Mouse (Mus musculus): Measurements from ENCODE around the gene Olfr544. TPM values are rescaled to one million over a fixed set of nuclear protein-coding genes. Genes with fewer than 3 reads are reported as not detected.

The Olfr544 gene
- polyA plus RNA-seq, 1 experiment from 2014 or later, result 0.11 TPM

- Histone ChIP-seq H3K4me3 (no peak overlapping the region), H3K27me3 (no peaks in the 10 kb centered on the region), H3K9ac (no peak overlapping the region), H3K36me3 (peaks cover 78% of the 10 kb centered on the region), H3K4me2 (replicated peaks) (no peak overlapping the region), H3K4me1 (no peaks in the 10 kb centered on the region), H3K9me3 (no peaks in the 10 kb centered on the region), H3K27ac (no peak overlapping the region)
- ATAC-seq (ENCODE audit: low FRiP score, low read depth), result no peak
- 88% methylated on average over 8 of the region's 8 CpGs for WGBS
Observed at GRCm38 (mm10) chr7:102467566-102467965, 20.5 kb downstream of the Olfr544 start.

GRCm38 (mm10) chr7:102458618-102459380 lies 29.3 kb downstream of the Olfr544 start:
- ATAC-seq (ENCODE audit: low FRiP score, low read depth), result no peak
- peaks cover 90% of the 10 kb centered on the region for H3K36me3 ChIP-seq

GRCm38 (mm10) chr7:102446438-102446837 lies 41.7 kb downstream of the Olfr544 start:
- H3K9ac ChIP-seq, result no peak overlapping the region
- no peak overlapping the region for H3K4me2 ChIP-seq (replicated peaks)
- no peaks in the 10 kb centered on the region for H3K27me3 ChIP-seq
- H3K9me3 ChIP-seq, result no peaks in the 10 kb centered on the region
- H3K4me3 ChIP-seq, result no peak overlapping the region
- H3K27ac ChIP-seq, result no peak overlapping the region
- H3K36me3 ChIP-seq, result peaks cover 62% of the 10 kb centered on the region
- peaks cover 19% of the 10 kb centered on the region for H3K4me1 ChIP-seq
- 89% methylated on average over 9 of the region's 9 CpGs for WGBS
- ATAC-seq (ENCODE audit: low FRiP score, low read depth), result no peak

More at GRCm38 (mm10) chr7:102458618-102459380, 29.3 kb downstream of the Olfr544 start:
- WGBS, result 86% methylated on average over 5 of the region's 5 CpGs
- Histone ChIP-seq H3K27me3 (no peaks in the 10 kb centered on the region), H3K4me3 (no peak overlapping the region), H3K9ac (no peak overlapping the region), H3K4me2 (replicated peaks) (no peak overlapping the region), H3K4me1 (no peaks in the 10 kb centered on the region), H3K9me3 (no peaks in the 10 kb centered on the region), H3K27ac (no peak overlapping the region)

- 81% methylated on average over 2 of the region's 2 CpGs for WGBS
- 0 out of 2 replicates have a peak overlapping the region, but pooled peaks have one; percentile 7 for H3K4me2 ChIP-seq (replicated peaks)
Observed at GRCm38 (mm10) chr7:102444301-102444700, 43.8 kb downstream of the Olfr544 start.

GRCm38 (mm10) chr7:102442432-102442831 lies 45.7 kb downstream of the Olfr544 start:
- H3K9me3 ChIP-seq, result no peaks in the 10 kb centered on the region
- H3K9ac ChIP-seq, result peak overlapping the region; percentile 89
- ATAC-seq (ENCODE audit: low FRiP score, low read depth), result no peak
- peak overlapping the region; percentile 74 for H3K4me2 ChIP-seq (replicated peaks)
- peaks cover 9% of the 10 kb centered on the region; the same call in 1 of the 2 replicates for H3K27me3 ChIP-seq
- H3K4me1 ChIP-seq, result peaks cover 19% of the 10 kb centered on the region
- 4% methylated on average over 4 of the region's 4 CpGs for WGBS
- peak overlapping the region; percentile 83 for H3K4me3 ChIP-seq
- peaks cover 28% of the 10 kb centered on the region for H3K36me3 ChIP-seq
- H3K27ac ChIP-seq, result 0 out of 2 replicates have a peak overlapping the region, but pooled peaks have one; percentile 85

More at GRCm38 (mm10) chr7:102444301-102444700, 43.8 kb downstream of the Olfr544 start:
- Histone ChIP-seq H3K9me3 (no peaks in the 10 kb centered on the region), H3K36me3 (peaks cover 43% of the 10 kb centered on the region), H3K27ac (no peak overlapping the region), H3K4me1 (peaks cover 19% of the 10 kb centered on the region), H3K27me3 (0 out of 2 replicates have a peak, but pooled peaks cover 2% of the 10 kb centered on the region), H3K4me3 (no peak overlapping the region), H3K9ac (no peak overlapping the region)
- no peak for ATAC-seq (ENCODE audit: low FRiP score, low read depth)

- Histone ChIP-seq H3K36me3 (peaks cover 23% of the 10 kb centered on the region), H3K9ac (peak within 1 kb of the TSS; percentile 89), H3K4me1 (peaks cover 19% of the 10 kb centered on the region), H3K9me3 (no peaks in the 10 kb centered on the region), H3K4me2 (replicated peaks) (peak within 1 kb of the TSS; percentile 74), H3K27me3 (peaks cover 14% of the 10 kb centered on the region; the same call in 1 of the 2 replicates), H3K4me3 (peak within 1 kb of the TSS; percentile 83), H3K27ac (peak within 1 kb of the TSS; percentile 85)
- ATAC-seq (ENCODE audit: low FRiP score, low read depth), result peak; percentile 98
- under 1% methylated on average over 56 of the region's 56 CpGs for WGBS
Observed at GRCm38 (mm10) chr7:102441657-102442391, 46.3 kb downstream of the Olfr544 start, which contains the start of gene Rrm1. Gene Rrm1, plus strand, starts transcription at chr7:102441695.

- WGBS, result 51% methylated on average over 15 of the region's 15 CpGs
Observed at GRCm38 (mm10) chr7:102440822-102441656, 47.1 kb downstream of the Olfr544 start.

GRCm38 (mm10) chr7:102434344-102434743 lies 53.8 kb downstream of the Olfr544 start:
- Histone ChIP-seq H3K4me3 (no peak overlapping the region), H3K36me3 (peaks cover 16% of the 10 kb centered on the region), H3K4me1 (no peaks in the 10 kb centered on the region), H3K4me2 (replicated peaks) (no peak overlapping the region), H3K9ac (no peak overlapping the region), H3K27me3 (peaks cover 12% of the 10 kb centered on the region; the same call in 1 of the 2 replicates), H3K27ac (no peak overlapping the region), H3K9me3 (no peaks in the 10 kb centered on the region)
- ATAC-seq (ENCODE audit: low FRiP score, low read depth), result no peak
- WGBS, result 76% methylated on average over 2 of the region's 2 CpGs

More at GRCm38 (mm10) chr7:102440822-102441656, 47.1 kb downstream of the Olfr544 start:
- no peak overlapping the region; the same call in 1 of the 2 replicates for H3K27ac ChIP-seq
- peaks cover 17% of the 10 kb centered on the region for H3K36me3 ChIP-seq
- peak overlapping the region; percentile 74 for H3K4me2 ChIP-seq (replicated peaks)
- ATAC-seq (ENCODE audit: low FRiP score, low read depth), result peak; percentile 9; the same call in 1 of the 2 replicates
- H3K4me1 ChIP-seq, result peaks cover 19% of the 10 kb centered on the region
- peak overlapping the region; percentile 83 for H3K4me3 ChIP-seq
- H3K27me3 ChIP-seq, result peaks cover 14% of the 10 kb centered on the region; the same call in 1 of the 2 replicates
- H3K9me3 ChIP-seq, result no peaks in the 10 kb centered on the region
- no peak overlapping the region for H3K9ac ChIP-seq

Other genes with a start within 250 kb of the Olfr544 start
- 56.7 and 57.8 TPM in 2 replicates for gene Rhog, start 232.3 kb downstream of the Olfr544 start, polyA plus RNA-seq (2015; fragmentation: Nextera tagmentation; extraction: Ambion mirVana)
- 23.7 and 25.2 TPM in 2 replicates for gene Stim1, start 220.5 kb downstream of the Olfr544 start, polyA plus RNA-seq (2015; fragmentation: Nextera tagmentation; extraction: Ambion mirVana)
- gene Rrm1, start 46.6 kb downstream of the Olfr544 start, polyA plus RNA-seq (2015; fragmentation: Nextera tagmentation; extraction: Ambion mirVana), result 151 and 154 TPM in 2 replicates
- gene Olfr543, start 6.6 kb downstream of the Olfr544 start, polyA plus RNA-seq (2015; fragmentation: Nextera tagmentation; extraction: Ambion mirVana), result 0.45 TPM in 1 of 2 replicates, not detected in the other
- not detected in 2 replicates for gene Olfr545, start 11.3 kb upstream of the Olfr544 start, polyA plus RNA-seq (2015; fragmentation: Nextera tagmentation; extraction: Ambion mirVana)
- not detected in 2 replicates for gene Olfr547, start 46.4 kb upstream of the Olfr544 start, polyA plus RNA-seq (2015; fragmentation: Nextera tagmentation; extraction: Ambion mirVana)
- not detected in 2 replicates for gene Olfr548-ps1, start 52.6 kb upstream of the Olfr544 start, polyA plus RNA-seq (2015; fragmentation: Nextera tagmentation; extraction: Ambion mirVana)
- not detected in 2 replicates for gene Olfr549, start 61.6 kb upstream of the Olfr544 start, polyA plus RNA-seq (2015; fragmentation: Nextera tagmentation; extraction: Ambion mirVana)
- gene Trim21, start 77.2 kb upstream of the Olfr544 start, polyA plus RNA-seq (2015; fragmentation: Nextera tagmentation; extraction: Ambion mirVana), result 0.23 and 0.52 TPM in 2 replicates
- not detected in 2 replicates for gene Olfr550, start 83.1 kb upstream of the Olfr544 start, polyA plus RNA-seq (2015; fragmentation: Nextera tagmentation; extraction: Ambion mirVana)
- not detected in 2 replicates for gene Olfr551, start 103.6 kb upstream of the Olfr544 start, polyA plus RNA-seq (2015; fragmentation: Nextera tagmentation; extraction: Ambion mirVana)
- gene Olfr552, start 109.5 kb upstream of the Olfr544 start, polyA plus RNA-seq (2015; fragmentation: Nextera tagmentation; extraction: Ambion mirVana), result not detected in 2 replicates
- gene Olfr553, start 129.9 kb upstream of the Olfr544 start, polyA plus RNA-seq (2015; fragmentation: Nextera tagmentation; extraction: Ambion mirVana), result not detected in 2 replicates
- not detected in 2 replicates for gene Olfr554, start 150.1 kb upstream of the Olfr544 start, polyA plus RNA-seq (2015; fragmentation: Nextera tagmentation; extraction: Ambion mirVana)
- not detected in 2 replicates for gene Olfr555, start 170.5 kb upstream of the Olfr544 start, polyA plus RNA-seq (2015; fragmentation: Nextera tagmentation; extraction: Ambion mirVana)
- gene Olfr556, start 176.6 kb upstream of the Olfr544 start, polyA plus RNA-seq (2015; fragmentation: Nextera tagmentation; extraction: Ambion mirVana), result not detected in 2 replicates
- gene Trim68, start 199.0 kb upstream of the Olfr544 start, polyA plus RNA-seq (2015; fragmentation: Nextera tagmentation; extraction: Ambion mirVana), result 17.0 and 19.9 TPM in 2 replicates
- not detected in 2 replicates for gene Olfr557, start 207.6 kb upstream of the Olfr544 start, polyA plus RNA-seq (2015; fragmentation: Nextera tagmentation; extraction: Ambion mirVana)
- 0.10 and 0.17 TPM in 2 replicates for gene Olfr558, start 213.9 kb upstream of the Olfr544 start, polyA plus RNA-seq (2015; fragmentation: Nextera tagmentation; extraction: Ambion mirVana)
- not detected in 2 replicates for gene Olfr33, start 230.8 kb upstream of the Olfr544 start, polyA plus RNA-seq (2015; fragmentation: Nextera tagmentation; extraction: Ambion mirVana)
- not detected in 2 replicates for gene Olfr559, start 239.2 kb upstream of the Olfr544 start, polyA plus RNA-seq (2015; fragmentation: Nextera tagmentation; extraction: Ambion mirVana)

Measured in limb, embryonic 13.5 days (tissue).